Mouse (Mus musculus): ENCODE data around the gene Cd200r1. TPM values are rescaled to one million over a fixed set of nuclear protein-coding genes. Genes with fewer than 3 reads are reported as not detected.
"Not testable (repeated sequence)": the region's sequence is repeated elsewhere in the genome, so short reads cannot be mapped to it uniquely, and the experiment has no call there.

Gene Cd200r1
- total RNA-seq, 2 experiments from 2014 or later: 0.11 TPM; not detected in 1

GRCm38 (mm10) chr16:44832286-44832685 is 66.8 kb downstream of the Cd200r1 start:
- no peak for TF ChIP-seq CTCF (IDR thresholded peaks at IDR 0.05)
- no peak for DNase-seq
- Histone ChIP-seq H3K4me3 (no peak overlapping the region), H3K27ac (no peak overlapping the region)
- intact Hi-C loops (cut with DNase I): no loop called here

GRCm38 (mm10) chr16:44833189-44833588 is 67.7 kb downstream of the Cd200r1 start:
- DNase-seq; intact Hi-C loops (cut with DNase I); H3K4me3 ChIP-seq; H3K27ac ChIP-seq: not testable (repeated sequence)

Other genes starting within 250 kb of the Cd200r1 start
- 1 to 10 TPM; 2.6 to 5.0 TPM for gene Boc, start 206.8 kb upstream of the Cd200r1 start, total RNA-seq (2021)
- 1 to 10 TPM; 3.2 to 3.4 TPM for gene Nepro, start 41.4 kb upstream of the Cd200r1 start, total RNA-seq (2021)
- gene Gtpbp8, start 19.4 kb upstream of the Cd200r1 start, total RNA-seq (2021): 10 to 100 TPM in 1 of 2 experiments, 1 to 10 TPM in 1; 8.3 to 10.5 TPM
- not detected for gene Cd200r4, start 46.0 kb downstream of the Cd200r1 start, total RNA-seq (2021)
- not detected for gene Cd200r2, start 101.4 kb downstream of the Cd200r1 start, total RNA-seq (2021)
- gene Cd200r3, start 177.9 kb downstream of the Cd200r1 start, total RNA-seq (2021): not detected

Measured in gastrocnemius, adult 2 months (tissue).